Comparison of ENCODE assay signal across 20 mouse cellular contexts in genomic region chr3:54595193-54595592, GRCm38 (mm10).
DNase-seq lines count a peak whose midpoint lies in the region; ATAC-seq and TF ChIP-seq lines count a peak whose summit lies in the region.
"Had no signal": no experiment of that assay in that cellular context is flagged by ENCODE, and none has a peak within 500 bp of the region (broad histone marks: within the 10 kb centered on the region; RNA-seq: fewer than 3 reads in every experiment).

No protein-coding gene starts in this region.

- 88% methylated on average over 3 of the region's 3 CpGs for WGBS in intestine, postnatal 0 days
- 87% methylated on average over 3 of the region's 3 CpGs for whole genome bisulfite sequencing in intestine, embryonic 15.5 days
- 86% methylated on average over 3 of the region's 3 CpGs for WGBS in spleen, adult 2 months

- no peak for DNase-seq in spleen, adult 2 months (ENCODE audit: low read depth in 1 of 2, low spot score in 2 of 2)
- DNase-seq in spleen, adult 12 weeks (ENCODE audit: low spot score), result no peak
- DNase-seq in MEL (ENCODE audit: low read depth, low spot score), result peak; percentile 7
- peak; percentile 28 for DNase-seq in splenic B cell, adult 2 months (ENCODE audit: low read depth, low spot score)
- DNase-seq in kidney, postnatal 25 days, result no peak
- DNase-seq: cerebellum, adult 2 months; gastrocnemius, postnatal 14 days; heart, postnatal 10 days; kidney, adult 8-10 months; layer of hippocampus, postnatal 36 days; left cerebral cortex, postnatal 4 days; lung, postnatal 10 days; thymus, adult 18-20 months had no signal

- TF ChIP-seq CTCF in intestine, postnatal 0 days (IDR thresholded peaks at IDR 0.05; ENCODE audit: low read depth), result 0 out of 2 replicates have a peak, but pooled peaks have one; percentile 26
- peak; percentile 3; the same call in 1 of the 2 replicates for TF ChIP-seq CTCF in spleen, adult 2 months (IDR thresholded peaks at IDR 0.05; ENCODE audit: extremely low read depth, insufficient read depth, insufficient read length, insufficient replicate concordance)
- peak; percentile 23 to 49 (median 33); a peak in 5 of 6 replicates for TF ChIP-seq CTCF in MEL (IDR thresholded peaks at IDR 0.05 in 2 of 3, conservative IDR thresholded peaks at IDR 0.05 in 1 of 3; ENCODE audit: control insufficient read depth in 1 of 3, insufficient read depth in 1 of 3, low read depth in 2 of 3, low read length in 3 of 3, poor library complexity in 1 of 3, severe bottlenecking in 1 of 3)

- no peak overlapping the region for H3K4me3 ChIP-seq in intestine, postnatal 0 days (ENCODE audit: low read depth, low read length)
- H3K4me3 ChIP-seq in intestine, embryonic 15.5 days (replicated peaks), result no peak overlapping the region
- H3K4me3 ChIP-seq in spleen, adult 2 months (ENCODE audit: extremely low read depth, insufficient read depth, insufficient read length), result no peak overlapping the region
- no peak overlapping the region for H3K4me3 ChIP-seq in MEL (ENCODE audit: control insufficient read depth in 1 of 2, insufficient read depth in 1 of 2, low read depth in 2 of 2, low read length in 2 of 2)
- H3K4me3 ChIP-seq: forebrain, embryonic 10.5 days; heart, embryonic 10.5 days; neural tube, embryonic 13.5 days had no signal

- H3K27me3 ChIP-seq in intestine, postnatal 0 days (replicated peaks; ENCODE audit: control insufficient read depth, insufficient read depth, low read length), result no peaks in the 10 kb centered on the region
- H3K27me3 ChIP-seq in intestine, embryonic 15.5 days (replicated peaks), result no peaks in the 10 kb centered on the region
- no peaks in the 10 kb centered on the region for H3K27me3 ChIP-seq in spleen, adult 2 months (ENCODE audit: control insufficient read depth, insufficient read depth, low read length)
- H3K27me3 ChIP-seq in MEL (ENCODE audit: control insufficient read depth in 1 of 2, insufficient read depth in 2 of 2, low read length in 2 of 2), result no peaks in the 10 kb centered on the region
- H3K27me3 ChIP-seq in splenic B cell, adult 2 months (ENCODE audit: control insufficient read depth, insufficient read depth, low read length, poor library complexity, severe bottlenecking), result peaks cover 2% of the 10 kb centered on the region; the same call in 1 of the 2 replicates
- H3K27me3 ChIP-seq: neural tube, embryonic 13.5 days had no signal

- no peak for TF ChIP-seq POLR2A in spleen, adult 2 months (IDR thresholded peaks at IDR 0.05; ENCODE audit: low read depth, low read length)
- no peak for TF ChIP-seq POLR2A in MEL (IDR thresholded peaks at IDR 0.05; ENCODE audit: control insufficient read depth in 1 of 2, insufficient read depth in 1 of 2, low read depth in 1 of 2, low read length in 2 of 2, poor library complexity in 1 of 2)

- TF ChIP-seq RAD21 in MEL (IDR thresholded peaks at IDR 0.05; ENCODE audit: low read depth, low read length), result no peak

- H3K27ac ChIP-seq in intestine, postnatal 0 days (ENCODE audit: low read depth, low read length), result no peak overlapping the region
- H3K27ac ChIP-seq in intestine, embryonic 15.5 days, result no peak overlapping the region
- no peak overlapping the region for H3K27ac ChIP-seq in spleen, adult 2 months (ENCODE audit: insufficient read depth, low read length)
- H3K27ac ChIP-seq in MEL (ENCODE audit: control insufficient read depth, low read depth, low read length), result no peak overlapping the region
- H3K27ac ChIP-seq: forebrain, embryonic 10.5 days; heart, embryonic 10.5 days; hindbrain, embryonic 14.5 days; neural tube, embryonic 13.5 days had no signal

- H3K9me3 ChIP-seq in intestine, postnatal 0 days (ENCODE audit: control insufficient read depth), result no peaks in the 10 kb centered on the region
- H3K9me3 ChIP-seq in intestine, embryonic 15.5 days, result no peaks in the 10 kb centered on the region
- no peaks in the 10 kb centered on the region for H3K9me3 ChIP-seq in MEL (replicated peaks; ENCODE audit: insufficient read depth, low read length)
- H3K9me3 ChIP-seq: forebrain, embryonic 10.5 days; heart, embryonic 10.5 days; neural tube, embryonic 13.5 days had no signal

- no peaks in the 10 kb centered on the region for H3K79me2 ChIP-seq in MEL (ENCODE audit: control insufficient read depth, insufficient read depth, low read length, poor library complexity)

- no peaks in the 10 kb centered on the region for H3K36me3 ChIP-seq in intestine, postnatal 0 days (ENCODE audit: control insufficient read depth, insufficient read depth)
- no peaks in the 10 kb centered on the region for H3K36me3 ChIP-seq in intestine, embryonic 15.5 days
- H3K36me3 ChIP-seq in spleen, adult 2 months (ENCODE audit: control insufficient read depth, insufficient read depth, low read length), result no peaks in the 10 kb centered on the region
- no peaks in the 10 kb centered on the region for H3K36me3 ChIP-seq in MEL (ENCODE audit: control insufficient read depth in 1 of 2, insufficient read depth in 2 of 2, low read length in 2 of 2)
- H3K36me3 ChIP-seq in splenic B cell, adult 2 months (ENCODE audit: control insufficient read depth, insufficient read depth, low read length, poor library complexity, severe bottlenecking), result no peaks in the 10 kb centered on the region
- H3K36me3 ChIP-seq: forebrain, embryonic 10.5 days; heart, embryonic 10.5 days; neural tube, embryonic 13.5 days had no signal

- H3K4me2 ChIP-seq in intestine, postnatal 0 days (replicated peaks; ENCODE audit: low read depth), result no peak overlapping the region
- H3K4me2 ChIP-seq in intestine, embryonic 15.5 days (replicated peaks), result no peak overlapping the region
- H3K4me2 ChIP-seq: hindbrain, embryonic 14.5 days; neural tube, embryonic 13.5 days had no signal

- TF ChIP-seq EP300 in MEL (IDR thresholded peaks at IDR 0.05; ENCODE audit: low read depth in 1 of 2, low read length in 2 of 2), result no peak

- H3K4me1 ChIP-seq in intestine, postnatal 0 days (replicated peaks; ENCODE audit: control insufficient read depth, insufficient read depth, low read length), result no peaks in the 10 kb centered on the region
- H3K4me1 ChIP-seq in intestine, embryonic 15.5 days (replicated peaks), result 0 out of 2 replicates have a peak, but pooled peaks cover 7% of the 10 kb centered on the region
- peaks cover 4% of the 10 kb centered on the region; the same call in 1 of the 2 replicates for H3K4me1 ChIP-seq in spleen, adult 2 months (ENCODE audit: control insufficient read depth, insufficient read depth, insufficient read length)
- H3K4me1 ChIP-seq in MEL (ENCODE audit: control insufficient read depth in 1 of 2, insufficient read depth in 2 of 2, low read length in 2 of 2), result no peaks in the 10 kb centered on the region
- H3K4me1 ChIP-seq: forebrain, embryonic 10.5 days; heart, embryonic 10.5 days had no signal

- ATAC-seq in intestine, postnatal 0 days, result no peak
- ATAC-seq in intestine, embryonic 15.5 days, result no peak
- no peak for ATAC-seq in erythroblast, adult 5-6 weeks (replicated peaks; ENCODE audit: low FRiP score, poor library complexity, severe bottlenecking)

- H3K9ac ChIP-seq in intestine, postnatal 0 days (ENCODE audit: low read depth, low read length), result no peak overlapping the region
- H3K9ac ChIP-seq in intestine, embryonic 15.5 days, result no peak overlapping the region
- no peak overlapping the region for H3K9ac ChIP-seq in MEL (ENCODE audit: control insufficient read depth, low read depth, low read length, poor library complexity, severe bottlenecking)
- H3K9ac ChIP-seq: hindbrain, embryonic 14.5 days; neural tube, embryonic 13.5 days had no signal

TF ChIP-seq in MEL, 35 proteins besides CTCF, POLR2A, EP300 and RAD21:
- no peak for TF ChIP-seq E2F4 (IDR thresholded peaks at IDR 0.05; ENCODE audit: borderline replicate concordance, low read depth, low read length)
- no peak for TF ChIP-seq HCFC1 (IDR thresholded peaks at IDR 0.05; ENCODE audit: low read depth, low read length)

Comparison
In these comparisons a context has a peak if more than half of its experiments do, and no peak if none do; other contexts are left out.
1. DNase-seq: peak in MEL (single experiment) and splenic B cell, adult 2 months (single experiment); none in spleen, adult 2 months (0 of 2), spleen, adult 12 weeks (single experiment) and kidney, postnatal 25 days (0 of 2).
2. Peak in every context shown above with its lines, with median percentiles within 50 percentile points of each other: CTCF ChIP-seq.